Mouse (Mus musculus) urinary bladder, postnatal 36 days (tissue): Measurements from ENCODE around the gene Pknox2.
A peak's percentile ranks its signal among the peaks of the same experiment; 100 is the strongest.

Experiments used
- DNase-seq, 2 experiments: peaks; one replicate each; pipeline ENCODE4 v3.0.0; 2022; ENCODE audit warnings: low spot score in 2 of 2, mixed read lengths in 1 of 2

Pknox2 gene

DNA sequence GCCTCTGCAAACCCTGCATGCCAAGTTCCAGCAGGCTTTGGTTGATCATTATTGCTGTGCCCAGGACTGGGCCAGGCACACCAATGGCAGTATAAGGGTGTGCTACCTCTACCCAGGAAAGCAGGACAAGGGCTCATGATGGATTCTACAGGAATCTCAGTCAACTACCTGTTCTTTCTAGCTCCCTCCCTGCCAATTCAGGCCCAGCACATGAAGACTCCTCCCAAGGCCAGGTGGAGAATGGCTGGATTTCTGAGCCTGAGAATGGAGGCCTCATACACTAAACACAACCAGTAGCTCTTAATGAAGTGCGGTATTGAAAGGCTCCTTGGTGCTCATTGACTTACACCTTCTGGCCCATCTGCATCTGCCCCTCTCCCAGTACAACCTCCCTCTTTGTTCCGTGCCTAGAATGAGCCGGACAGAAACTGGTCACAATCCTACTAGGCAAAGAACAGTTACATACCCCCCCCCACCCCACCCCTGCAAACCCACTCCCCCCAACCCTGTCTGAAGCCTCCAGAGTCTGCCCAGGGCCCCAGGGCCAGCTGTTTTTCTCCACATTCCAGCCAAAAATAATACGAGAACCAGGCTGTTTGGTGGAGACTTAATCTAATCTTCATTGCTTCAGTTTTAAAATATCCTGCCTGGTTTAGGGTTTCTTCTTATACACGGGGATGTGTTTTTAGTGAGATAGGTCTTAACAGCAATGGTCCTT lies 6.6 kb downstream of the Pknox2 start:
- no peak for DNase-seq

- peak in 1 of 2 experiments; percentile 59 for DNase-seq
Measured at GRCm38 (mm10) chr9:37139514-37139913, 7.7 kb downstream of the Pknox2 start.

DNA sequence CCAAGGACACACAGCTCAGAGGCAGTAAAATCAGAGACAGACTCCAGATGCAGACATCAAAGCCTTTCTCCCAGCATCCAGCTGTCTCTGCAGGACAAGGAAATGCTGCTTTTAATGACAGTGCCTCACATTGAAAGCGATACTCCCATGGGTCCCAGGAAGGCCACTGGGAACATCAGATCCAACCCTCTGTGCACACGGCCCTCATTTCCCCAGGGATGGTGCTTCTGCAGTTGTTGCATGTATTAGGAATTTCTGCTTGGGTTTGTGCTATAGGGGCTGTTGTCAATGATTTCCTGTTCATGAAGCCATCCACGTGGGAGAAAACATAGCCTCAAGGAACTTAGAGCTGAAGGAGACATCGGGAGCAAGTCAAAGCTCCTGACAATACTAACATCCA lies 8.3 kb downstream of the Pknox2 start:
- no peak for DNase-seq

DNA sequence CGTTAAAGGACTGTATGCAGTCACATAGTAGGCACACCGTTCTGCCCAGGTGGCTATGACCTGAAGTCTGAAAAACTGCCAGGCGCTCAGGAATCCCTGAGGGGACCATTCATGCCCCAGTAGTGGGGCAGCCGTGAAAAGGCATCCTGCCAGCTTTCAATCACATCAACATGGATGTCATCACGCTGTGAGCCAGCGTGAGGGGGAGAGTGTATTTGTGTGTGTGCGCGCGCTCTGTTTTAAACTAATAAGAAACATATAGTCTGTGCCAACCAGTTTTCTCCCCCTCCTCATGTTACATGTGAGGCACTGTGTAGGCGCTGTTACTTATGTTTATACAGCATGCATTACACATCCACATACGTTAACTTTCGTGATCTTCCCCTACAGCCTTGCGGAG lies 10.9 kb downstream of the Pknox2 start:
- DNase-seq = no peak

- DNase-seq = no peak
Measured at GRCm38 (mm10) chr9:37133495-37133894, 13.7 kb downstream of the Pknox2 start.

GRCm38 (mm10) chr9:37129046-37129445 lies 18.2 kb downstream of the Pknox2 start:
- no peak for DNase-seq

- DNase-seq = peak in 1 of 2 experiments; percentile 54
Measured at GRCm38 (mm10) chr9:37126197-37126596, 21.0 kb downstream of the Pknox2 start.

DNA sequence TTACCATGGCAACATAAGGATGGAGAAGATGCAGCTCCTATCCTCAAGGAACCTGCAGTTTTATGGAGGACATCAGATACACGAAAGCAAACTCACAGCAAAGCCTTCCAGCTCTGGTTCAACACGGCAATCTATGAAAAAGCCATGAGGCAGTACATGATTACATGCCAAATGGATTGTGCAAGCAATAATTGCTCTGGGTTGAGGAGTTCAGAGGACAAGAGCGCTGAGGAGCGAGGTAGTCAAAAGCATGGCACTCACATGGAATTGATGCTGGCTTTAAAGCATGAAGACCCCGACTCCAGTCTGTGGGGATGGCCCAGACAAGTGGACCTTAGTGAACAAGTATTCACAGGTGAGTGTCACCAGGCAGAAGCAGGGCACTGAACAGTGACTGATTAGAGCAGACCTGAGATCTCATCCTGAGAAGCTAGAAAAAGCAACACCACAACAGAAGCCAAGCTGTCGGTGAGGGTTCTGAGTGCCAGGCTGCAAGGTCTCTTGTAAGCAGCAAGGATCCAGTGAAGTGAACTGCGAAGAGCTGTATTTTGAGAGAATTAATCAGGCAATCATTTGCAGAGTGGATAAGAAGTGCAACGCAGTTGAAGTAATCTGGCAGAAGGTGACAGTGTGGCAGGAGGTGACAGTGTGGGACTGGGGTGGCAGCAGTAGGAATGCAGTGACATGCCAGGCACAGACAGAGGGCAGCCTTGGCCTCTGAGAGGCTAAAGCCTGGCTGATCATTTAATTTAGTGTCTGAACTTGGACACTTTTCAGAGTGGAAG lies 22.3 kb downstream of the Pknox2 start:
- DNase-seq = no peak

DNA sequence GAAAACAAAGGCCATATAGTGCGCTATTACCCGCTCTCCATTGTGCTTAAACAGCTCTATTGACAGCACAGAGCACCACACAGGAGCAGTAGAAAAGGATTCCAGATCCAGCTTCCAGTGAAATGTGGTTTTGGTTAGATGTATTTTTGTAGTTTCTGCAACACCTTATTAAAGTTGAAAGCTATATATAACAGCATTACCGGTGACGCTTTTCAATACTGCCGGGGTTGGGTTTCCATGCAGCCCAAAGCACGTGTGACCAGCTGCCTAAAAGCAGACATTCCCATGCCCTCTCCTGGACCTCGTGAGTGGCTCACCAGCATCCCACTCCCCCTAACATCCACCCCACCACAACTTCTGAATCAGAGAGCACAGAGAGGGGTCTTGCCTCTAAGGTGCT lies 23.8 kb downstream of the Pknox2 start:
- DNase-seq = no peak

DNA sequence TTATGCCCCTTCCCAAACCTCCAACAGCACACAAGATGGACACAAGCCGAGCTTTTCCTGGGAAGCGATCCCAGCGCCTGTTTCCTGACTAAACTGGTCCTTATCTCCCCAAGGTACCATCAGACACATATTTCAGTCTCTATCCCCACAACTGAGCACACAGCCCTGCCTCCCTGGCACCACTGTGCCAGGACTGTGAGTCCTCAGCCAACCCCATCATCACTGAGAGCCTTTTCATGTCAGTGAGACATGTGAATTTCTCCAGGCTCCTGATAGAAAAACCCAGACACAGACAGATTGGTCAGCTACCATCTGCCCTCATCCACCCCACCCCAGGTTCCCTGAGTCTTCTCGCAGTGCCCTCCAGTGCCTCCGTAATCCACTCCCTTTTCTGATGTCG lies 24.2 kb downstream of the Pknox2 start:
- DNase-seq = no peak

- no peak for DNase-seq
Measured at GRCm38 (mm10) chr9:37122381-37122780, 24.8 kb downstream of the Pknox2 start.

- no peak for DNase-seq
Measured at GRCm38 (mm10) chr9:37121761-37122331, 25.4 kb downstream of the Pknox2 start.

DNA sequence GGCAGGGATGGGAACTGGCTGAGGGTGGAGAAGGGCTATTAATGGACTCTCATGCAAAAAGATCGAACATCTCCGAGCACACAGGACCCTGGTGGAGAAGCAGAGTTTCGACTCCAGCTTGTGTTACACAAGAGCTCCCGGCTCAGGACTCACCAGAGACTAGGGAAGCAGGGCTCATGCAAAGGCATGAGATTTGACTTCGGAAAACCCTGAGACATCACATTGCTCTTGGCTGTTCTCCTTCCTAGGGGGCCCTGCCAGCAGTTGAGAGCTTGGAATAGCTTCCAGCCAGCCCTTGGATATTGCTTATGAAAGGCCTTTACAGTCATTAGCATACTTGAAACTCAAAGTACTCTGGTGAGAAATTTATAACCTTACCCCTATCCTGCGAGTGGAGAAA lies 26.4 kb downstream of the Pknox2 start:
- DNase-seq = peak; percentile 39 to 77

GRCm38 (mm10) chr9:37117529-37117928 lies 29.7 kb downstream of the Pknox2 start:
- no peak for DNase-seq

DNA sequence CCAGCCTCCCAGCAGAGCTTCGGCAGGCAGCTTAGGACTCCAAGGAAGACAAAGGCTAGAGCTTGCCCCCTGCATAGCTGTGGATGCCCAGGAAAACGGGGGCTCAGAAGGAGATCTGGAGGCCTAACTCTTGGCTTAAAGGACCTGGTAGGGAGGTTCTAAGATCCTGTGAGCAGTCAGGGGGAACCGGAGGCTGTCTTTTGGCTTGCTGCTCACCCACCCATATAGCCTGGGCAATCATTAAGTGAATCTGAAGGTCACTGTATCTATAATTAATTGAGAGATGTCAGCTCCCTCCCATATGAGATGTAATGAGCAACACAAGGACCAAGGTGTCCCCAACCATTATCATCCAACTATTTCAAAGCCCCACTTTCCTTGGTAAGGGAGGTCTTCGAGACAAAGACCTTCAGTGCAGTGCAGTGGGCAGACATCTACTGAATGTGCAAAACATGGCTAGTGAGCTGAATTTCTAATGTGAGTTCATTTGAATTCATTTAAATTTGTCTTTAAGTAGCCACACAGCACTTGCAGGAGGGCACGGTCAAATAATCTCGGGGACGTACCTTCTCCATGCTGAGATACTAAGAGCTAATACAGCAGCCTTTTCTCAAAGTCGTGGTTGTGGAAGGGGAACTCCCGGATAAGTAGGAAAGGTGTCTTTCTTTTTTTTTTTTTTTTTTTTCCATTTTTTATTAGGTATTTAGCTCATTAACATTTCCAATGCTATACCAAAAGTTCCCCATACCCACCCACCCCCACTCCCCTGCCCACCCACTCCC lies 30.4 kb downstream of the Pknox2 start:
- no peak for DNase-seq

DNA sequence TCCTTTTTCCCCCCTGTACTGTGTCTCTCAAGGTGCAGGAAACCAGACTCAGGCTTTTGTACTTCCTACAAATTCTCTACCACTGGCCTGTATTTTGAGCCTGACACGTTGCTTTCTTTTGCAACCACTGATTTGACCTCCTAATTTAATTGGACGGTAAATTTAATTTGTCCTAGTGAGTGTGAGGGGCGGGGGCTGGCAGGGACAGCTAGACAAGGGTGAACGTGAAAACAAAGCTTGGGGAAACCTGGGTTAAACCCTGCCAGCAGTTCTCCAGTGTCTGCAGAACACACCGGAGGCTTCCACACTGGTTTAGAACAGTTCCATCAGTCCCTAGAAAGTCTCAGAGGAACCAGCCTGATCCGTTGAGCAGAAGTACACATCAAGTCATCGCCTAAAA lies 31.4 kb downstream of the Pknox2 start:
- no peak for DNase-seq

DNA sequence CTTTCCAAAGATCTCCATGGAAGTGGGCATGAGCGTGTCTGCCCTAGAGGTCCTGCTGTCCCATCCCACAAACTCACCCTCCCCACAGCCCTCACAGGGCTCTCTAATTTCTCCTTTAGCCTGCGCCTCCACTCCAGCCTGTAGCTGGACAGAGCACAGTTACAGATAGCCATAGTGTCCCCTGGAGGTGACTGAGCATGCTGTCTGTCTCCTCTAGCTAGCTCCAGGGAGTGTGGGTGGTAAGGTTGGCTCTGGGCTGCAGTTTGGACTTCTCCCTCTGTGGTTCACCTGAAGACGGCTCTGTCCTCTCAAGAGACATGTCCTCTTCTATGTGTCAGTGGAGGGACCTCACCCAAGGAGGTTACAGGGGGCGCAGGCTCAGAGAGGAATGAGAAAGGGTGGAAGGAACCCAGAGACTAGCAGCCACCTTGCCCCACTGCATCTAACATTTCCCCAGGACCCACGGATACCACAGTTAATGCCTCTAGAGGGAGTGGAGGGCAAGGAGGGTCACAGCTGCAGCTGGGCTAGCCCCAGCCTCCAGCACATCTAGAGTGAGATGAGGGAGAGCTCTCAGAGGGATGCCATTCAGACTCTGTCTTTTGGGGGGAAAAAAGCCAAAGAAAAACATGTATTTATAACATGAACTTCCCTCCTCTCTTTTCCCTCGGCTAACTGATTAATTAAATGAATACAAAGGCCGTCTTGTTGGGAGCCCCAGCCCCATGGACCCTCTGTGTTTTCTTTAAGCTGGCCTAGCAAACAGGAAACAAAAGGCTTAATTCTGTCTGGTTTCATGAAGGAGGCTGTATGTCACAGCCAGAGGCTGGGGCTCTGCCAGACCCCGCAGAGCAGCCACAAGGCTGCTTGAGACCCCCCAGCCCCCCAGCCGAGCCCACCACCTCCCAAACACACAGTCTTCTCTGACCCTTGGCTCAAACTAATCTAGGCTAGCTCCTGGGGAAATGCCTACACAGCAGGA lies 32.6 kb downstream of the Pknox2 start:
- no peak for DNase-seq

DNA sequence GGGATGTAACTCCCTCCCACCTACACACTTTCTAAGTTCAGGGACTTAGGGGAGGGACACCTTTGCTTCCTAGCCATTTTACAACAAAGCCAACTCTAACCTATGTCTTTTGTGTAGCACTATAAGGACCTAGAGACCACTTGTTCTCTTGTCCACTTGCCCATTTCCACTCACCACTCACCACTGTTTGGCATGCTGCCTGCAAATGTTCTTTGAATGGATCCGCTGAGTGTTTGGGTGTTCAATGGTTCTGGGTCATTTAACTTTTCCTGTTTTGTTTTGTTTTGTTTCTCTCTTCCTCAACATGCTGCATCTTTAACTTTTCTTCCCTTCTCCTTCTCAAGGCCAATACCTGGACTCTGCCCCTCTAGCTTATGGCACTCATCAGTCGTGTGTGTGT lies 39.7 kb downstream of the Pknox2 start:
- DNase-seq = no peak

DNA sequence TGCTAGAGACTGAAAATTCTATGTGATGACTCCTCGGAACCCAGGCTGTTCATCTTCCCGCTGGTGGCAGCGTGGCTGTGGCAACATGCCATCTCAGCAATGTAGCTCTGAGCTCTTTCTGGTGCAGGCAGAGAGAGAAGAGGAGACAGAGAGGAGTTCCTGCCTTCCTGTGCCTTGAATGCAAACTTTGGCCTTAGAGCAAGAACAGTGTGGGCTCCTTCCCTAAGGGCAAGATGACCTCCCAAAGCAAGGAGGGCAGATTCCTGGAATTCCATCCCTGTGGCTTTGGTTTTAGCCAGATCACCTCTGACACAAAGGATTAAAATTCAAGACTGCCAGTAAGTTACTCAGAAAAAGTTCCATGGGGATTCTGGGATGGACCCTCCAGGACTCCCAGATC lies 40.4 kb downstream of the Pknox2 start:
- no peak for DNase-seq

- no peak for DNase-seq
Measured at GRCm38 (mm10) chr9:37104249-37104648, 43.0 kb downstream of the Pknox2 start.

GRCm38 (mm10) chr9:37103778-37104177 lies 43.4 kb downstream of the Pknox2 start:
- DNase-seq = no peak
